Mouse (Mus musculus) urinary bladder, adult 18-20 months (tissue): ENCODE results near the gene Mrpl20.

Source experiments
- DNase-seq, 2 experiments: peaks; one replicate each; pipeline ENCODE4 v3.0.0; 2022; ENCODE audit warnings: low spot score in 2 of 2, mixed read lengths in 2 of 2

Mrpl20 gene

GRCm38 (mm10) chr4:155802741-155803339 lies at the start of gene Mrpl20:
Gene Mrpl20 (plus strand): TSS chr4:155802878.
- no peak for DNase-seq

GRCm38 (mm10) chr4:155757011-155757410 lies 45.7 kb upstream of the Mrpl20 start:
- no peak for DNase-seq

DNA sequence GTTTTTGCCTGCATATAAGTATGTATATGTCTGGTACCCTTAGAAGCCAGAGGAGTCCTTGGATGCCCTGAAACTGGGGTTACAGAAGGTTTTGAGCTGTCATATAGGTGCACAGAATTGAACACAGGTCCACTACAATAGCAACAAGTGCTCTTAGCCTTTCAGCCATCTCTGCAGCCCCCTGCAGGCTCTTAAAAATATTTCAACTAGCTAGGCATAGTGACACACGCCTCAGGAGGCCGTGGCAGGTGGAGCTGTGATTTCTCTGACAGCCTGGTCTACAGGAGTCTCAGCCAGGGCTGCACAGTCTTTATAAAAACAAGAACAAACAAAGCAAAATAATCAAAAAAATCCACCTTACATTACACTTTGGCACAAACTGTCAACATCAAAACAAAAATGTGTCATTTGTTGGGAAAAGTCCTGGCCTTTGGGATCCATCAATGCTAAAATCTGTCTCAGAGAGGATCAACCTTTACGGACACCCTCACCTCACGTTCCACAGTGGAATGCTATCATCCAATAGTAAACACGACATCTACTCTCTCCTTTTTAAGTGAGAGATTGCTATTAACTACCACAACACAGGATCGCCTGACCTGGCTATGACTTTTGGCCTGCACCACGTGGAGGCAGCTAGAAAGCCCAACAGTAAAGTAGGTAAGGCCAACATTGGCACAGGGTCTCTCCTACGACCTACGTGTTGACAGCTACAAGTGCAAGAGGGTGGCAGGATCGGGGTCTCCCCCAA lies 42.6 kb upstream of the Mrpl20 start:
- no peak for DNase-seq

DNA sequence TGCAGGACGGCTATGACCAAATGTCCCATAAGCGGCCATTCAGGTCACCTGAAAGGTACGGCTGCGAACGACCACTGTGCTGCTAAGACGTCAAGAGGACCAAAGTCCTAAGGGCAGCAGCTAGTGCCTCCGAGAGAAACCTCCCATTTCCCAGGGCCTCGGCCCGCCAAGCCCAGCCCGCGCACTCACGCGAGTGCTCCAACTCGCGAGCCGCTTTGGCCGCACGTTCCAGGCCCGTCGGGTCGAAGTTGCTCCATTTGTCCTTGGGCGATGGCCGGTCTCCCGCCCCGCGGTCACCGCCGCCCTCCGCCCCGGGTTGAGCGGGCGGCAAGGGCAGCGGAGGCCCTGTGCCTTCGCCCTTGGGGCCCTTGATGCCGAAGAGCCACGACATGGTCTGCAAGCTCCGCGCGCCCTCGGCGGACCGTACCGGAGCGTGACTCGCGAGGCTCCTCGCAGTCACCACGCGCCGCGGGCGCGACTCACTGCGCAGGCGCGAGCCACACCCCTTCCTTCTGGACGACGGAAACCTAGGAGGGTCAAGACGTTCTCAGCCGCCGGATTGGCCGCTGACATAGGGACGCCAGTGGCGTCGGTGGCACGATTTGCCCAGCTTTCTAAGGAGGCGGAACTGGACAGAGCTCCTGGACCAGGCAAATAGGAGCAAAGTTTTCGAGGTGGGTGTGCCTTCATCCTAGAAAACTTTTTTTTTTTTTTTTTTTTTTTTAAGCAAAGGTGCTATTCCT lies 41.9 kb upstream of the Mrpl20 start, which contains the start of gene Atad3a:
TSS of gene Atad3a (minus strand) at position 481 of the 743 bp plus-strand sequence.
- peak; percentile 96 to 97 for DNase-seq

GRCm38 (mm10) chr4:155761356-155762099 lies 41.1 kb upstream of the Mrpl20 start:
- no peak for DNase-seq

- no peak for DNase-seq
Observed at GRCm38 (mm10) chr4:155762357-155762756, 40.3 kb upstream of the Mrpl20 start.

- DNase-seq: no peak
Observed at GRCm38 (mm10) chr4:155769496-155769879, 33.2 kb upstream of the Mrpl20 start.

DNA sequence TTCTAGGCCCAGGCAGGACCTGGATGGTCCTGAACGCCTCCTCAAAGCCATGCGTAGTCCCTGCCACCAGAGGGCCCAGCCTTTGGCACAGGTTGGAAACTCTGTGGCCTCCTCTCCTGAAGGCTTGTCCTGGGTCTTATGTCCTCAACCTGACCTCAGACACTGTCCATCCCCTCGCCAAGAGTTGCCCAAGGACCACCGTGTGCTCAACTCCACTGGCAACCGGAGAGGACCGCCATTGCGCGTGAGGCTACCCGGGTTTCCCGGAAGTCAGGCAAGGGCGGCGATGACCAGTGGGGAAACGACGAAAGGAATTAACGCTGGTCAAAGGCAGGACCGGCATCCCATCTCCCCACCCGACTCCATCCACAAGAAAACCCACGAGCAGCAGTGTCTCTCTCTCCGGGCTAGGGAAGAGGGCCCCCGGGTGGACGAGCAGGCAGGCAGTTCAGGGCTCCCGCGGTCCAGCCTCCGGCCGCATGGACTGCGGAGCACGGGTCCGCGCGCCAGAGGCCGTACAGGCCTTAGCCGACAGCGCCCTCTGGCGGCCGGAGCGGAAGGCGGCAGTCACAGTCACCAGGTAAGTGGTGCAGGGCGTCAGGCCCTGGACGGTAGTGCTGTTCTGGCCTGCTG lies 32.7 kb upstream of the Mrpl20 start:
- peak; percentile 85 to 92 for DNase-seq

GRCm38 (mm10) chr4:155770626-155771025 lies 32.1 kb upstream of the Mrpl20 start:
- DNase-seq: no peak

GRCm38 (mm10) chr4:155771706-155772105 lies 31.0 kb upstream of the Mrpl20 start:
- no peak for DNase-seq

GRCm38 (mm10) chr4:155772786-155773185 lies 29.9 kb upstream of the Mrpl20 start:
- no peak for DNase-seq

GRCm38 (mm10) chr4:155773335-155774078 lies 29.2 kb upstream of the Mrpl20 start:
- DNase-seq: no peak

- peak; percentile 92 to 97 for DNase-seq
Observed at GRCm38 (mm10) chr4:155774280-155774754, 28.4 kb upstream of the Mrpl20 start, which contains the start of gene Vwa1. Gene Vwa1 (minus strand): TSS chr4:155774698.

GRCm38 (mm10) chr4:155774971-155775740 lies 27.5 kb upstream of the Mrpl20 start:
- DNase-seq: no peak

- DNase-seq: no peak
Observed at GRCm38 (mm10) chr4:155775855-155776254, 26.8 kb upstream of the Mrpl20 start.

GRCm38 (mm10) chr4:155776704-155777335 lies 25.9 kb upstream of the Mrpl20 start:
- DNase-seq: no peak

DNA sequence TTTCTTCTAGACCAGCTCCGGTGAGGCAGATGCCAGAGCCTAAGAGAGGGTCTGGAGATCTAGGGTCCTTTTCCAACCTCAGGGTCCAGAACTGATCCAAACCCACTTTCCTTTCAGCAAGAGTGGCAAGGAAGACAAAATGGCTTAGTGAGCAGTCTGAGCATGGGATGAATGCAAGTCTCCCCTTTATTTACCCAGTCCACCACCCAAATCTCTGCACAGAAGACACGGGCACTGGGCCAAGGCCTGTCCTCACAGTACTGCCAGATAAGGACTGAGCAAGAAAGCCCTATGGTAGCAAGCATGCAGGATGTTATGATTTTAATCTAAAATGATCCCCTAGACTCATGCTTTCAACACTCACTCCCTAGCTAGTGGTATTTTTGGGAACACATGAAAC lies 24.9 kb upstream of the Mrpl20 start:
- DNase-seq: no peak

DNA sequence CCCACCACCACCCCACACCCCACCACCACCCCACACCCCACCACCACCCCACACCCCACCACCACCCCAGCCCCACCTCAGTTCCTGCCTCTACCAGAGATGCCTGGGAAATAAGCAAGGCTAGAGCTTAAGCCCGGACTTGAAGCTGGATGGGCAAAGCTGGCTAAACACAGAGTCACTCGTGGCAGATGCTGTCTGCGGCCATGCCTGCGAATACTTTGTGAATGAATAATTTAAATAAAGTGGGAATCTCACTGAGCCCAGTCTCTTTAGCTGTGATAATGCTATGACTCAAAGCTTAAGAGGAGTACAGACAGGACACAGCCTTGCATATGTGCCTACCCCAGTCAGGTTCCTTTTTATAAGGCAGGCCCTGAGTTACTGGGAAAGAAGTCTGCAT lies 23.2 kb upstream of the Mrpl20 start:
- DNase-seq: no peak

DNA sequence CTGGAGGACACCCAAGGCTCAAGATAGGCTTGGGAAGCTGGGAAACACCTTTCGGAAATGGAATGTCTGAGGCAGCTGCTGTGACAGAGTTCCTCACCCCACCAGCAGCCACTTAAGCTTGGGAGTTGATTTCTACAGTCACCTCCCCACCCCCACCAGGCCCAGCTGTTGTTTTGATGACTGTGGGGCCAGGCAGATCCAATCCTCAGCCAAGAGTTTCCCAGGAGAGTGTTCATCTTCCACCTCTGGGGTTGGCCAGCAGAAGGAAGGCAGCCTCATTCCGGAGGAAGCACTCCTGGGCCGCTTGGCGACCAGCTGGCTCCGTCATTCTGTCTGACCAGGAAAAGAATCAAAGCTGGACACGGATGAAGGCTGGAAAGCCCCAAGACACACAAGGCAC lies 21.8 kb upstream of the Mrpl20 start:
- DNase-seq: no peak
